Mouse (Mus musculus) heart, adult 9 months (tissue): ENCODE measurements around the gene Sipa1l1.
A peak's percentile ranks its signal among the peaks of the same experiment; 100 is the strongest.

ENCODE experiments used
- DNase-seq, 2 experiments: peaks; one replicate each; pipeline ENCODE4 v3.0.0; 2022; ENCODE audit warnings: low spot score in 2 of 2

Gene Sipa1l1

DNA sequence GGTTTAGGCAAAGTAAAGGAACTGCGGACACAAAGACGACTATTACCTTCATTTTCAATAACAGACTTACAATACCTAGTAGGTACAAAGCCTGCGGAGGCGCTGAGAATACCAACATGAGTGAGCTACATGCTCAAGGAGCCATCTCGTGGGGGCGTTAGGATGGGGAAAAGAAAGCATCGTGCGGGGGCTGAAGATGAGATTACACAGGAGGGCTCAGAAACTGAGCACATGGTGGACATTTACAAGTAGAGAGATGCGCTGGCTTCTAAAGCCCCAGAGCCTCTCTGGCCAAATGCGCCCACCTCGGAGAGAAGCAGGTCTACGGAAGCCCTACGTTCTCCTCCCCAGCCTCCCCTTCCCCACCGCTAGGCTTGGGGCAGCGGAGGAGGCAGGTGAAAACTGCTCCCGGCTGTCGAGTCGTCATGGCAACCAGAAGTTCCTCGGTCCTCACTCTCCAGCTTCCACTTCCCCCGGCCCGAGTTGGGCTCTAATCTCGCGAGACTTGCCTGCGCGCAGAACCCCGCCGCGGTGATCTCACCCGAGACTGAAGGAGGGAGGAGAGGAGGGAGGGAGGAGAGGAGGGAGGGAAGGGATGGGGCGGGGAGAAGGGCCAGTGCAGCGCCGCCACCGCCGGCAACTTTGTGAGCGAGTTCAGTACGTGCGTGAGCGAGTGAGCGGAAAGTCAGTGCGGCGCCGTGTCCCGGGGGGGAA lies at the start of gene Sipa1l1:
Gene Sipa1l1, plus strand, starts transcription at position 501 of the 714 bp plus-strand sequence.
- peak; percentile 93 to 95 for DNase-seq

DNA sequence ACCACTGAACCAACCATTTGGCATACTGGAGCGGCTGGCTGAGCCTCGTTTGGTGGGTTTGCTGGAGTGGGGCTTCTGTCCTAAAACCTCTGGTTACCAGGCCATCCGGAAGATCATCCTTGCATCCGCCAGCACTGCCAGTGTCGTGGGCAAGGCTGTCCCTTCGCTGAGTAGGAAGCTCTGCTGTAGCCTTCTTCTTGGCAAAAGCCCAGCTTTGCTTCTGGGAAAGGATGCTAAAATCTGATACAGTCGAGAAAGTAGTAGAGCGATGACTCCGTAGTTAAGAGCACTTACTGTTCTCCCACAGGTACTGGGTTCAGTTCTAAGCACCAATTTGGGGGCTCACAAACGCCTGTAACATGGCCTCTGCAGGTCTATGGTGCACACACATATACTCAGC lies 47.2 kb upstream of the Sipa1l1 start:
- DNase-seq, result no peak

DNA sequence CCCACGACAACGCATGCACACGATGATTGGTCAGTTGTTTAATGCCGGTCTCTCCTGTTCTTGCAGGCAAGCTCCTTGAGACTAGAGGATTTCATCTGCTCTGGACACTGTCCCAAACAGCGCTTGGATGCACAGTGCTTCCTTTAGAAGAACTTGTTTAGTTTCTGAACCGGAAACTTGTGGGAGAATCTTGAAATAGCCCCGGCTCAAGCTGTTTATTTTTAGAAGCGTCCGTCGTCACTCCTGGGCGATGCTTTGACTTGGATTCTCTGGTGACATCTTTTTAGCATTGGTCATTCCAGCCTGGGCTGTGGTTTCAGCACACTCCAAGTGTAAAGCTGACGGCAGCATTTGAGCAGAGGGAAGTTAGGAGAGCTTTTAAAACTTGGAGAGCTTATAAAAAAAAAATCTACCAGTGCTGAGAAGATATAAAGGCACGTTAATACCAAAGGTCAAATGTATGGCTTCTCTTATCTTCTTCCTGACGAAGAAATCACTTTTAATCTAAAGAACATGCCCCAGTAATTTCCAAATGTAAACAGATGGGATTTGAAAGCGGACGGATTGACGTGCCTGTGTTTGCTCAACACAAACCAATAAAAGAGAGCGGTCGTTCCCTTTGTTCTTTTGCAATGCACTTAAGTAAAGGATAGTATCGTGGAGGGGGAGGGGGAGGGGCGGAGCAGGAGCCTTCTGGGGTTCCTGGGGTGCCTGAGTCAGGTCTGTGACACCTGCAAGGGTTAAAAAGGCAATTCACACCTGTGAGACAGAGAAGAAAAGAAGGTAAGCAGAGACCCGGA lies 46.5 kb upstream of the Sipa1l1 start:
- peak; percentile 76 to 78 for DNase-seq

DNA sequence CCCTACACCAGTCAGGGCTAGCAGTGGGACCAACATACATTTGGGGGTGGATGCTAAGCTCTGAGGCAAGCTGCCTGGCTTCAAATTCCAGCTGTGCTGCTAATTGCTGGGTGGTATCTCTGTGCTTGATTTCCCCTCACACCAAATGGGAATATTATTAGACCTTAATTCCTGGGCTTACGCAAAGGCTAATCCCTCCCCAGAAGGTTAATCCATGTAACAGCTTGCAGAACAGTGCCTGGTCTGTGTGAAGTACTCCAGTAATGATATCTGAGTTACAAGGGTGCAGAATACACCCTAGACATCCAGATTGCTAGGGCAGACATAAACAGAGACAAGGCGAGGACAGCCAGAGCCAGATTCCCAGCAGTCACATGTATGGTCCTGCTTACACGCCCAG lies 42.3 kb upstream of the Sipa1l1 start:
- DNase-seq, result no peak

DNA sequence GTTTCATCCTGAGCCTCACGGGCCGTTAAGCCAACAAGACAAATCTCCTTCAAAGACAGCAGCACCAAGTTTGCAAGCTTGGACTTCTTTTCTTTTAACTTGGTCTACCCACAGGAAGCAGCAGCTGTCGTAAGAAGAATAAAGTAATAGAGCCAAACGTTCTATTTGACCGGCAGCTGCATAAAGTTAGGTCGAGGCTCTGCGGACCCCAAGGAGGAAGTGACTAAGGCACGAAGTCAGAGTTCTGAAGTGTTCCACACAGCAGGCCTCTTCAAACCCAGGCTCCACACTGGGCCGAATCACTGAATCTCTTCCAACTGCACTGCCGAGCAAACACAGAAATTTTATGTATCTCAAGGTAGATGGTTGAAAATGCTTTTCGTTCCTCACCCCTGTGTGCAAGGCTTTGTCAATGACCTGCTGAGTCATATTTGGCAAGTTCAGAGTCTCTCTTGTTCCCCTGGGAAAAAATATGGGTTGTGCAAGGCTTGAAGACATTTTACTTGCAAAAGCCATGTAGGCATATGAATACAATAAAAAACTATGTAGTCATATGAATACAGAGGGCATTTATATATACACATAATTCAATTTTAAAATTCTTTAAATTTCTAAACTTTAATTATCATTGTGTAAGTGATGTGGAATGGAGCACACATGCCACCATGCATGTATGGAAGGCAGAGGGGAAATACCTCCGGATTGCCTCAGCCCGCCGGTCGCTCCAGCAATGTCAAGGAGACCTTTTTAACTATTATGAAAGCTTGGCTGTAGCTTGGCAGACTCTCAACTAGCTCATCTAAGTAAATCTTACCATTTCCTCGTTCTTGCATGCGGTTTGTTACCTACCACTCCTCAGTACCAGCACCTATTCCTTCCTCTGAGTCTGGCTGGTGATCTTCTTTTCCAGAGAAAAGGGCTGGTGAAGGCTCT lies 29.6 kb upstream of the Sipa1l1 start:
- peak; percentile 2 to 4 for DNase-seq

DNA sequence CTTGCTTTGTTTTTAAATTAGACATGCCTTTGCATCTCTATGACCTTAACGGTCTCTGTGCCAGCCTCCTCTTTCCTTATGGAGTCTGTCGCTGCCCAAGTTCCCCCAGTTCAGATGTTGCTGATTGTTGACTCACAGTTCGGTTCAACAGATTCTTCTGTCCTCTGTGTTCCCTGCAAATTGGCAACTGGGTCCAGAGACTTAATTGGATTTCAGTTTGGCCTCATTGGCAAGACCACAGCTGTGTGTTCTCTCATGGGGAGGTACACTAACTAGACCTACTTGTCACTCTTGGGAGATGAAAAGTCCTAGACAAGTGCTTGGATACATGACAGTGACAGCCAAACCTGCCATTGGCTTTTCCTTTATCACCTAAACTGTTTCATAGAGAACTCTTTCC lies 25.7 kb upstream of the Sipa1l1 start:
- peak in 1 of 2 experiments; percentile 3 for DNase-seq

DNA sequence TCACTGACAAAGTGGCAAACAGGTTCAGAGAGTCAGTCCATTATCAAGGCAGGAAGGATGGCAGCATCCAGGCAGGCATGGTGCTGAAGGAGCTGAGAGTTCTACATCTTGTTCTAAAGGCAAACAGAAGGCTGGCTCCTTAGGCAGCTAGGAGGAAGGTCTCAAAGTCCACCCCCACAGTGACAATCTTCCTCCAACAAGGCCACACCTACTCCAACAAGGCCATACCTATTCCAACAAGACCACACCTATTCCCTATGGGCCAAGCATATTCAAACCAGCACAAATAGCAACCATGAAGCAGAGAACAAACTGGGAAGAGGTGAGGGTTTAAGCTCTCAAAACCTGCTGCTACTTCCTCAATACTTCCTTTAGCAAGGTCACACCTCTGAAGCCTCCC lies 23.9 kb upstream of the Sipa1l1 start:
- DNase-seq, result no peak

DNA sequence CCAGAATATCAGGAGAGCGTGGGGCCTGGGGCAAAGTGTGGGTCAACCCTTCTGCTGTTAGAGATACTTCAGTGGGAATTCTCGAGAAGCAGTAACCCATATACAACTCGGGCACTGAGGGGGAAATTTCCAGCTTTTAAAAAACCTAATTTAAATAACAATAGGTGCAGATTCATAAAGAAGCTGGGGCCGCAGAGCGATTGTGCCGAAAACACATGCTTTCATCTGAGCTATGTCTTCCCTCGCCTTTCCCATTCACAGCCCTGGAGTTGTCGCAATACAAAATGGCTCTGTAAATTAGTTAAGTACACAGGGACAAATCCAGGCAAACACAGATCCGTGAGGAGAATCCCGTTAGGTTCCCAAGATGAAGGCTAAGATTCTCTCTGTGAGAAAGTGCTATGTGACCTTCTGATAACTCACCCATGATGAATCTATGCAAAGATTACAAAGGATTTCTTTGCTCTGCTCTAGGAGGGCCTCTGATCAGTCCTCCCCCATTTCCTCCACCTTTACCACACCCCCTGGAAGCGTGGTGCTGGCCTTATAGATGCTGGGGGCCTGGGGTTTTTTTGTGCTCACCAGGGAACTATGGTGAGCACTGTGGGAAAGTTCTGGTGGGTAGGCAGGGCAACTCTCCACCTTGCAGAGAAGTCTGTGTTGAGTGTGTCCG lies 22.0 kb upstream of the Sipa1l1 start:
- no peak for DNase-seq

DNA sequence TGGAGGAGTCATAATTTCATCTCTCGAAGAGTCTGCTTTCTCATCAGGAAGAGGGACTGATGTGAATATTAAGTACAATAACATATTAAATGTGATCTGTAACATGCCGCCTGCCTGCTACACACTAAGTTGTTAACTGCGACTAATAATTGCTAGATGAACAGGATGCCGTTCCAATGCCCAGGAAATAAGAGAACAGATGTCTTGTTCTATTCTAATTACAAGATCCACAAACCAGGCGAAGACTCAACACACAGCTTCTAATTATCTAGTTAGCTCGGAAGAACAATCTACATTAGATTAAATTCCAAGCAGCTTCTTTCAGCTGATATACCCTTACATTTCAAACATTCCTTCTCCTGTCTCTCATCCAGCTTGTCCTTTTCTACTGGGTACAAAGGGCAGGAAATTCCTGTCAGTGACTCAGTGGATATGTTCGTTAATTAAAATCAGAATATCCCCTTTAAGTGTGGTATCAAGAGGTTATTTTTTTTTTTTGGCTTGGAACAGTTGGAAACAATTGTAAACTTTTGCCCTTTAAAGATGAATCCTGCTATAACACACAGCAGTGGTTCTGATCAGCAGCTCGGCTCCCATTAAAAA lies 20.7 kb upstream of the Sipa1l1 start:
- no peak for DNase-seq

DNA sequence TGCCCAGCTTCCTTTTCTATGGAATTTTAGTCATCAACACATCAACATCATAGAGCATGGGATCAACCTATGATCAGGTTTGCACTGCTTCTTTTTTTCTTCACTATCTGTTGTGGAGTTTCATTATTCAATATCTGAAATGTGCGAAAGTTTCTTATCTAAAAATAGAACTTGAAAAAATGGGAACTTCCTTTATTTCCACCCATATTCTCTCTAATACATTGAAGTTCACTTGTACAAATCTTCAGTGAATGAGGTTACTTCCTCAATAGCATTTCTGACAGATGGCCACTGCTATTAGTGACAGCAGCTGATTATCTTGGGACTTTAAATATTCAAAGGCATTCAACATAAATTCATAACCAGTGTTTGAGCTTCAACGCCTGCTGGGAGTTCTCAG lies 18.1 kb upstream of the Sipa1l1 start:
- DNase-seq, result no peak

DNA sequence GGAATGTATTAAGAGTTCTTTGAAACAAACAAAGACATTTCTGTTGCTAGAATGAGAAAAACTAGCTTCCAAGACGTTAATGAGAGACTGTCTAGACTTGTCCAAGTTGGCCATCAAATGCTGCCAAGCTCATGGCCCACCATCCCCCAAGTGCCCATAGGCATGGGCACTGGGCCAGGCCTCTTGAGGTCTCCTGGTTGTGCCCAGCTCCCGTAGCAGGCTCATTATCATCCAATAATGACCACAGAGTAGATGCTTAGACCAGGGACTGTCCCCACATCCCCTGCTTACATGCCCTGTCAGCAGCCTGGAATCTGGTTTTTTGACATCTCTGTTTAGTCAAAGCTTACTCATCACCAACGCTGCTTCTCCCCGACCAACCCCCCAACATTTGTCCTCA lies 14.6 kb upstream of the Sipa1l1 start:
- no peak for DNase-seq

DNA sequence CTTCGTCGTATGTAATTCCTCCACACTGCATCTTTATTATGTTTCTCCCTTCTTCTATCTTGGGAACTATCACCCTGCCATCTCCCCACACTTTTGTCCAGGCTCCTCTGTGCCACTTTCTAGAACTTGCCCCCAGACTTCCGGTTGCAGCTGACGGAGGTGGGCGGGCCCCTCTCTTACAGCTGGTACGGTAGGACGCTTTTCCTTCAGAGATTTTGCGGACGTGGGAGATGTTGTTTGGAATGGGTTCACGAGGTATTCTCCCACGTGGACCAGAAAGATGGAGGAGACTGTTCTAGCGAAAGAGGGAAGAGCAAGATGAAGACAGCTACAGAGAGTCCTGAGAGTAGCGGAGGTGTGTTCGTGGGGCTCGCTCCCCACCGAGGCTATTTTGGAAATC lies 10.6 kb upstream of the Sipa1l1 start:
- DNase-seq, result no peak

DNA sequence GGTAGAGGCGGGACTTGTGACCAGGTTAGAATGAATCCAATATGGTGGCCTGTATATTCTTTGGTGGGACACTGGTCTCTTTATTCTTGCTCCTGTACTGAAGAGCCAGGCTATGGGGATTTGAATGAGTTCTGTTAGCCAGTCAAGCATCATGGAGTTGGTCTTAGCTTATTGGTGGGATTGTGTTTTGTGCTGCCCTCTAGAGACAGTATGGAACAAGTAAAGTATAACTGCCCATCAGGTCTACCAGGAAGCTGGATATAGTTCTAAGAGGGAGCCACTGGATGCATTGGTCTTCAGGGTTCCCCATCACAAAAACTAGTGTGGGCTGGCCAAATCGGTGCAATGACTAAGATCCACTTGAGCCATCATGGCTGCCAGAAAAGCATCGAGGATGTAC lies 9.7 kb upstream of the Sipa1l1 start:
- DNase-seq, result no peak

DNA sequence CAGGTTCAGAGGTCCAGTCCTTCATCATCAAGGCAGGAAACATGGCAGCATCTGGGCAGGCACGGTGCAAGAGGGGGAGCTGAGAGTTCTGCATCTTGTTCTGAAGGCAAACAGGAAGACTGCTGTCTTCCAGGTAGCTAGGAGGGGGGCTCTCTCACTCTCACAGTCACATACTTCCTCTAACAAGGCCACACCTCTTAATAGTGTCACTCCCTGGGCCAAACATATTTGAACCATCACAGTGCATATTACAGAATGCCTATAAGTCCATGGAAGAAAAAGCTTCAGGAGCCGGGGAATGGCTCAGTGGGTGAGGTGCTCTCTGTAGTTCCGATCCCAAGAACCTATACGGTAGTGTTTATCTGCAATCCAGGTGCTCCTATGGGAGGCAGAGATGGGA lies 3.5 kb upstream of the Sipa1l1 start:
- no peak for DNase-seq

DNA sequence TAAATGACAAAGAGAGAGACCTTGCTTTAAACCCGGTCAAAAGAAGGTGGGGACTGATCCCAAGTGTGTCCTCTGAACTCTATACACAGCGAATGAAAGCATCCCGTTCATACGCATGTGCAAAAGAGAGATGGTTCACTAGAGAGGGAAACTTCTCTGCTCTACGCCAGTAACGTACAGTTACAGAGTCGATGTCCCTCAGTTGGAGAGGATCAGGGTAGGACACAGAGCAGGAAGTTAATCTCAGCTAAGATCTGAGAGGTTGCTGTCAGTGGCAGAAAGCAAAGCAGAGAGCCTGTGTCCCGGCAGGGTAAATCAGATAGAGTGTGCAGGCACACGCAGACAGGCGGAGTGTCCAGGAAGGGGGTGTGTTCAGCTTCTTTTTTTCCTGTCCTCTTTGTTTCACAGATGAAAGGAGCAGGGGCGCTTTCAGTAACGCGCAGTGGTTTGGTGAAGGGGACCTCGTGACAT lies 3.0 kb upstream of the Sipa1l1 start:
- no peak for DNase-seq

DNA sequence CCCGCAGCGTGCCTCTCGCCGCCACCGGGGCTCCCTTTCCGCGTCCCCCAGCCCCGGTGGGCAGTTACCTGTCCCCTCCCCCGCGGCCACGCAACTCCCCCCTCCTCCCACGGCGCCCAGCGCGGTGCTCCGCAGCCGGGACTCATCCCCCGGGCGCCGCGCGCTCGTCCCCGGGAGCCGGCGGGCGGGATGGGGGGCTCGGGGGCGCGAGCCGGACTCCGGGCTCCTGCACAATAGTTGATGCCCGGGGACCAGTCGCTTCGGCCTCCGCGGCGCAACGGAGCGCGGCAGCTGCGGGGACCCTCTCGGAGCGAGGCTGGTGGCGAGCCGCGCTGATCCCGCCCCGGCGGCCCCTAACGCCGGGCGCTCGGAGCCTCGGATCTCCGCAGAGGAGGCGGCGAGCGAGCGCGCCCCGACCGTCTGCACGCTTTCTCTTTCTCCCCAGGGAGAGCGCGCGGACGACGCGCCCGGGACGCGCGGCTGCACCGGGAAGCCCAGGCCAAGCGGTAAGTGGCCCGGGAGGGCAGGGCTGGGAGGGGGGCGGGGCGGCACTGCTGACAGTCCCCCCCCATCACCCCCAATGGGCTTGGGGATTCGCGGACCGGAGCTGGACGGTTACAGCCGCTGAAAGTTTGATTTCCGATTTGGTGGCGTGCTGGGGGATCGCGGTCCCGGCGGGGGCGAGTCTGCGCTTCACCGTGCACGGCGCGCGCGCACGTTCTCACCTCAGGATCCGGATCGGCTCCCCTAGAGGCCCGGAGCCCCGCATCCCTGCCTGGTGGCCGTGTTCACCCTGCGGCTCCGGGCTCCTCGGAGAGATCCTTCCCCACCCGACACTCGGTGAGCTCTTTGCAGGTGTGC lies 681 bp downstream of the Sipa1l1 start:
- peak; percentile 54 to 63 for DNase-seq

DNA sequence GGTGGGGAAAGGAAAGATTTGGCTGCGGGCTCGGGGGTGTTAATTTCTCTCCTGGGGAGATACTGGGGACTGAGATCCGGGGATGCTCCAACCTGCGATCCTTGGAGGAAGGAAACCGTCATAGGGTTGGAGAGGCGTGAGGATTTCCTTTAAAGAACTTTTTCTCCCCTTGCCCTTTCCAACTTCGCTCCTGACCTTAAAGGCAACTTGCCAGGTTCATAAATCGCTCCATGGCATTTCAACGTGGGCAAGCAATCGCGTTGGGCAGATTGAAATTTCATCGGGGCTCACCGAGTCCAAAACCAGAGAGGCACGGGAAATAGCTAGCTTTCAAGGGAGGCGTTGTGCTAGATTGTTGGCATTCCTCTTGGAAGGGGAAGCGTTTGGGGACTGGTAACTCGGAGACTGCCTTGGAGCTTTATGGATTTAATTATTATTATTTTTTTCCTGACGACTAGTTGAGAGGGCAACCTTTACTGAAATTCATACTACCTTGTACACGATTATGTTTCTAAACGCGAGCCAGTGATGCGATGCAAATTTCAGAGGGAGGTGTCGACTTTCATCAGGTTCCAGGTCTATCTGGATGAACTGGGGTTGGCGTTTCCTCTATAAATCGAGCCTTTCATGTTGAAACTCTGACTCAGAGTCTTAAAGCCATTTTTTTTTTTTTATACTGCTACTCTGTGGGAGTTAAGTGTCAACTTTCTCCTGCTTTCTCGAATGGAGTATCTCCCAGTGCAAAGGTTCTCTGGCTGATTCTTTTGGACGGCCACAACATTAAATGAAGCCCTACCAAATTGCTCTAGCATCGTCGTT lies 1.6 kb downstream of the Sipa1l1 start:
- peak in 1 of 2 experiments; percentile 17 for DNase-seq

DNA sequence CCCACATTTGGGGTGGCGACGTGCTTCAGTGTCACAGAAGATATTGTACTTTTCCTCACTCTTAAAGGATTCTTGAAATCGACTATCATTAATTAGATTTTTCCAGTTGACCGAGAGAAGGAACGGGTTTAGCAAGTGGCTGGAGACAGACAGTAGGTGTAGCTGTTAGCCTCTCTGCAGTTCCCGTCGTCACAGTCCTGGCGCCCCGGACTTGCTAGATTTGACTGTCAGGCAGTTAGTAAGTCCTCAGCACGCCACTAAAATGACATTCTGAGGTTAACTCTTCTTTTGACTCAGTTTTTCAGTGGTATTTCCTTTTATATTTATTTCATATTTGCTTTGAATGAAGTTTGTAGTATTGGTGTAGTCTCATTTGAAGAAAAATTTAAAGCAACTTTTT lies 2.5 kb downstream of the Sipa1l1 start:
- peak in 1 of 2 experiments; percentile 28 for DNase-seq

DNA sequence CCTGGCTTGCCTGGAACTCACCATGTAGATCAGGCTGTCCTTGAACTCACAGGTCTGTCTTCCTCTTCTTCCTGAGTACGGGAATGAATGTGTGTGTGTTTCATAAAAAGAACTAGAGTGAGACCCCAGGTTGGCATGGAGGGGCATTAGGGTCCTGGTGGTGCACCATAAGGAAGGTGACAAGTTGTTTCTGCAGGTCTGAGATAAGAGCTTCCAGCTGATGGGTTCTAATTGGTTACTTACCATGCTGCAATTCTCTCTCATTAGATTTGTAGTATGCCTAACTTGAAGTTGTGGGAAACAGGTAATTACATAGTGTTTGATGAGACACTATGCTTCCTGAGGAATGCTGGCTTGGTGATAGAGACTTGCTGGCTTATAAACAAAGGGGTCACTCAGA lies 4.5 kb downstream of the Sipa1l1 start:
- no peak for DNase-seq
